Mouse (Mus musculus) retina, postnatal 7 days (tissue): ENCODE results near the gene Ralgps1.
A peak's percentile ranks its signal among the peaks of the same experiment; 100 is the strongest.

ENCODE experiments used
- DNase-seq: peaks from one replicate; pipeline ENCODE4 v3.0.0-alpha.2; 2012; ENCODE audit warnings: low read depth, low spot score

Ralgps1 gene

GRCm38 (mm10) chr2:33176921-33177320 lies 194.4 kb downstream of the Ralgps1 start:
- no peak for DNase-seq

DNA sequence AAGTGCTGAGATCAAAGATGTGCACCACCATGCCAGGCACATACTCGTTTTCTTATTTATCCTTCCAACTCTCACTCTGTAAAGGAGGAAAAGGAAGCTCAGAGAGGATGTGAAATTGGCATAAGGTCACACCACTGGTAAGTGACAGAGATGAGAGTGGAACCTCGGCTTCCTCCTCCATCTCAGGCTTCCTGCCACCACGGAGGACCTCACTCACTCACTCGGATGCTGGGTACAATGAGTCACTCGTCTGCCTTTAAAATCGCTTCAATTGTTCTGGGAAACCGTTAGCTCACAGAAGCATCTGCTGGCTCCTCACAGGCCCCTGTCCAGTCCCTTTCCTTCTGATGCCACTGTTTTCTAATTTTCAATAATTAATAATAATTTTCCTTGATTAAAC lies 194.8 kb downstream of the Ralgps1 start:
- no peak for DNase-seq

- DNase-seq: no peak
Measured at GRCm38 (mm10) chr2:33173686-33174085, 197.6 kb downstream of the Ralgps1 start.

DNA sequence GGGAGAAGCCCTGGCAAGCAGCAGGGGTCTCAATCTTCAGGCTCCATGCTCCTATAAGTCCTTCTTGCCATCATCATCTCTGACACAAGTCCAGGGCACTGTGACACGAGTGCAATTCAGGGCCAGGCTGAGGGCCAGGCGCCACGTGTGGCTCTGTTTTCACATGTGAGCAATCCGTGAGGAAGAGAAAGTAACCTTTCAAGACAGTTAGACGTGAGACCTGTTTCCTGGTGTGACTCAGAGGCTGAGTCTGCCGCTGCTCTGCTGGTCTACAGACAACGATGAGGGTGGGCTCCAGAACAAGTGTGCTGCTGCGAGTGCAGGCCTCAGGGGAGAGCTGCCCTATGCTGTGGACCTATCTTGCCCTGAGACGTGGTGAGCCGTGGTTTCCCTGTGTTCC lies 198.2 kb downstream of the Ralgps1 start:
- DNase-seq: no peak

- DNase-seq: no peak
Measured at GRCm38 (mm10) chr2:33170777-33171565, 200.3 kb downstream of the Ralgps1 start.

DNA sequence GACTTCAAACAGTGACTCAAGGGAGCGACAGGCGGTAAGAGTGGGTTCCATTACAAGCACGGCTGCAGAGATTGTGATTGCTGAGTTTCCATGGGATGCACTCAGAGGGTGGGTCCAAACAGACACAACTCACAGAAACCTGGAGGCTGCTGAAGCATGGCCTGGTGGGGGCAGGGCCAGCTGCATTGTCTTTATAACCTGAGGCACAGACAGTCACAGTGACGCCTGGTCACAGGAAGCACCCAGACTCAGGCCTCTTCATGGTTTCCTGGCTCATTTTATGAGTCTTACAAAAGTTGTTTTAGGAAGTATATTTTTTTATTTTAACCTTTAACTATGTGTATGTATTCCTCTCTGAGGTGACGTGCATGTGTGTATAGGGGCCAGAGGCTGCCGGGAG lies 201.8 kb downstream of the Ralgps1 start:
- DNase-seq: no peak

DNA sequence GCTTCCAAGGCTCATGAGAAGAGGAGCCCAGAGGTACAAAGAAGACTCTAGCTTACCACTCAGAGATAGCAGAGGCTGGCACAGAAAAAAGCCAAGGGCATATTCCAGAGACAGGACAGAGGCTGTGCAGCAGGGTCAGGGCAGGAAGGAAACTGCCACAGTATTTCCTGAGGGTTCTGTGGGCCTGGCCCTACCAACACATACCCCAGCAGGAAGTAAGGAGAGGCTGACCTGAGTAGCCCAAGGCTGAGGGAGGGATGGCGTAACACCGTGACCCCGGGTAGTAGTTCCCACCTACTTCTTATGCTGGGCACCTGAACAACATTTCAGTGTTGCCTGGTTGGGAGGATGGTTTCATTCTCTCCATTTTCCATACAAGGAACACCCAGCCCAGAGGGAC lies 204.2 kb downstream of the Ralgps1 start:
- DNase-seq: no peak

DNA sequence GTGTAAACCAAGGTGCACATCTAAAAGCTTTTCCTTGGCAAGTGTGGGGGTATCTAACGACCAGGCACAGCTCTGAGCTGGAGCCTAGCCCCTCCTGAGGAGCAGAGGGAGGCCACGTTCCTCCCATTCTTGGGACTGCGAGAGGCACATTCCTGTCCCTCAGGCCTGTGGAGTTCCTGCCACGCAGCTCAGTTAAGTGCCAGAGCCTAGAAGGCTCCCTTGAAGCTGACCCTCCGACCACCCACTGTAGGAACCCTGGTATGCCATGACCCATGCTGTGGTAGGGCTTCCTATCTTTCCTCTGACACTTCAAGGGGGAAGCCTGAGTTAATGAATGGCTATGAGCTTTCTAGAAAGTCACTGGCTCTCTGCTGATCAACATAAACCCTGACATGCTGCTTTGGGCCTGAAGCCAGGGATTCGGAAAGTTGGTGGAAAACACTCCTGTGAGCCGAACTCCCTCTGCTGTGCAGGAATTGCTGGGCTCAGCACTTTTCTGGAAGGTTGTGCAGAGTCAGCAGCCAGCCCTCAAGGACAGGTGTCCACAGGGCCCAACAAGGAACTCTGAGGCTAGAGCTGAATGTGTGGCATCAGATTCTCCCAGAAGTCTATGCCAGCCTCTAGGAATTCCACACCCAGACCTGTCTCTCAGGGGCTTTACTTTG lies 205.4 kb downstream of the Ralgps1 start:
- DNase-seq: no peak

DNA sequence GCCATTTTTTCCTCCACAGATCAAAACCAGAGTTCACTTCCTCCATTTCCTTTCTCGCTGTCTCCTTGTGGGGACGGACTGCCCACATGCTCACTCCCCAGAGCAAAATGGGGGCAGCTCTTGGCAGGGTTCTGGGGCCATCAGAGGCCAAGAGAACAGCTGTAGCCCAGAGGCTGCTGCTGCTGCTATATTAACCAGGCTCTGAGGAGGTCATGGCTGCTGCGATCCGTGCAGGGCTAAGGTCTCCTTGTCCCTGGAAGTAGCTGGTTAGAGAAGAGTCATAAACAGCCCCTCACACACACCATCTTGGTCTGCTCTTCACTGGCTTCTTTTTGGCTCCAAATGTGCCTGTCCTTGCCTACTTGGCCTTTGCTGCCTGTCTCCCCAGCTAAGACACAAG lies 206.1 kb downstream of the Ralgps1 start:
- DNase-seq: no peak

DNA sequence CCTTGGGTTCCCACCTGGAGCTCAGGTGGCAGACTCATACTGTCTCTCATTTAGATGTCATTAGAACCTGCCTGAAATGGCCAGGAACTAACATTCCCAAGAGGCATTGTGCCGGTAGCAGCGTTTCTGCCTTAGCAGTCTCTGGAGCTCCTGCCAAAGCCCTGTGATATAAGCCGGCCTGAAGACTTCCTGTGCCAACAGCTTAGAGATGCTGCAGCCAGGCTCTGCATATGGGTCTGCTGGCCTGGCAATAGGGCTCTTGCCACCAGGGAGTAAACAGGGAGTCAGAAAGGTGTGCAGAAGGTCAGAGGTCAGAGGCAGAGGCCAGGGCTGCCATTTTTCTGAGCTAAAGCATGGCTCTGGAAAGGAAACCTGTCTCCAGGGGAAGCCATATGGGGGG lies 206.6 kb downstream of the Ralgps1 start:
- DNase-seq: no peak

- DNase-seq: no peak
Measured at GRCm38 (mm10) chr2:33162126-33162525, 209.2 kb downstream of the Ralgps1 start.

- no peak for DNase-seq
Measured at GRCm38 (mm10) chr2:33160326-33160973, 210.8 kb downstream of the Ralgps1 start.

DNA sequence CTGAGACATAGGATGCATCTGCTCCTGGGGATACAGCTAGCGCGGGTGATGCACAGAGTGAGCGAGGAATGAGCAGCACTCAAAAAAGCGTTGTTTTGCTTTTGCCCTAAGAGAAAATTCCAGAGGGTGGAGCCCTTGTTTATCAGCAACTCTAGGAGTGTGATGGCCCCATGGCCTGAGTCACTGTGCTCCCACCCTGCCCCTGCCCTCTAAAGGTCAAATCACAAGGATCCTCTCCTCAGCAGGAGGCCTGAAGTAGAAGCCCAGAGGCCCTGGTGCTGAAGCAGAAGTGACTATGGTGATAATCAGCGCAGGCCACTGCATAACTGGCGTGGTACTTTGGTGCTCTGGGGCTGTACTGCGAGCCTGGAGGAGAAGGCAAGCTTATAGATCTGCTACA lies 211.7 kb downstream of the Ralgps1 start:
- DNase-seq: no peak

DNA sequence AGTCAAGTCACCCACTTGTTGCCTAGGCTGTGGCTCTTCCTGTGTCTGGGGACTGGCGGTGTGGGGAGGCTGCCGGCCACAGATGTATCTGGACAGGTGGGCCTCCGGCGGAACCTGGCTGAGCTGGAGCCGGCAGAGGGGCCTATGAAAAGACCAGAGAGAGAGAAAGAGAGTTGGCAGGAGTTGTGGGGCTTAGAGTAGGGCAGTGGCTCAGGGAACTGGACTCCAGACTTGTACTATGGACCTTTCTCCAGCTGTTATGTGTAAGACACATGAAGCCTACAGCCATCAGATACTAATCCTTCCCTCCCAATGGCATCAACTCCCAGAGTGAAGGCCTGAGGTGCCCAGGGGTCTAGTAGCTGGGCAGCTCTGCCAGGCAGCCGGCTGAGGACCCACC lies 212.4 kb downstream of the Ralgps1 start:
- DNase-seq: no peak

- DNase-seq: no peak
Measured at GRCm38 (mm10) chr2:33156283-33156781, 215.0 kb downstream of the Ralgps1 start.

DNA sequence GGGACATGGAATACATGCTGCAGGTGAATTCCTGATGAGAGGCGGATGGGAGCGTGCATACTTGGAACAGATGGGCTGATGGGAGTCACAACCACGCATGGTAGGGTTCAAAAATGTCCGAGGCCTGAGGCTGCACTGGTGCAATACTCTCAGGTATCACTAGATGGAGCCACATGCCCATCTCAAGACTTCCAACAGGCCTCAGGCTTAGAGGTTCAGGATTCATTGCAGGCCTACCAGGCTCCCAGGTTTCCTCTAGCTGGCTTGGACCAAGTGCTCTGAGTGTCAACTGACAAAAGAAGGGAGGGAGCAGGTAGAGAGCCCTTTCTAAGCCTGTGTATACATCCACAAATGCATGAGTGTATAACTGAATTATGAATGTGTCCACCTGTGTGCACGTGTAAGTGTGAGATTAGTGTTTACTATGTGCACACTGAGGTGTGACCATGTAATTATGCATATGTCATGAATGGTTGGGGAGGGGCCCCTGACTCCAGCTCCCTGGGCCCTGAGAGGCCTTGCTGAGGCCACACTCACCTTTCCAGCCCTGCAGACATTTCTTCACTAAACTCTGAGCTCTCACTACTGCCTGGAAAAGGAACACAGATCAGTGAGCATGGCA lies 216.4 kb downstream of the Ralgps1 start:
- DNase-seq: peak; percentile 60

GRCm38 (mm10) chr2:33146994-33147393 lies 224.3 kb downstream of the Ralgps1 start:
- DNase-seq: no peak

- DNase-seq: no peak
Measured at GRCm38 (mm10) chr2:33143292-33143691, 228.0 kb downstream of the Ralgps1 start.

DNA sequence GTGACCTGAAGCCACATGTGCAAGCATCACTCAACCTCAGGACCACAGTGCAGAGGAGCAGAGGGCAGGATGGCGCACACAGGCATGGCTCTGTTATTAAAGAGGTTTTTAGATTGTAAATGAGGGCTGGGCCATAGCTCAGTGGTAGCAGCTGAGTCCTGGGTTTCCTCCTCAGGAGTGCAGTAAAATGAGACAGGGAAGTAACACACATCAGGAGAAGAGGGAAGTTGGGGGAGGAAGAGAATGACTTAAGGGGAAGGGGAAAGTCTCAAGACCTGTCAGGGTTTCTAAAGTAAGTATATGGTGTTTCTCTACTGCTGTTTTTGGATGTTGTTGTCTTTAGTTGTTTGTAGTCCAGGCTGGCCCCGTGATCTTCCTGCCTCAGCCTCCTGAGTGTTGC lies 232.8 kb downstream of the Ralgps1 start:
- DNase-seq: no peak

- DNase-seq: no peak
Measured at GRCm38 (mm10) chr2:33137731-33138130, 233.6 kb downstream of the Ralgps1 start.

DNA sequence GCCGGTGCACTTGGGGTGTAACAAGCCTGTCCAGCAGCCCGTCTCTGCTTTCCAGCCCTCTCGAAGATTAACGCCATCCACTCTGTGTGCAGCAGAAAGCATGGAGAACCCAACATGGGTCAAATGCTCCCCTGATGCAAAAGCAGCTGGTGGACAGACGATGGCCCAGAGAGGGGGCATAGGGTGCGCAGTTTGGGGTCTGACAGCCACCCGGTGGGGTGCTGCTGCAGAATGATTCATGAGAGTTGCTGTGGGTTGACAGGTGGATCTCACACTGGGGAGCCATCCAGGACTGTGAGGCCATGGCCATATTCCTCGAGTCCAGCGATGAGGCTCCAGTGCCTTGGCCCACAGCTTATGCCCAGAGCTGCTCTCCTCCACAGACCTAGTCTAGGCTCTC lies 234.0 kb downstream of the Ralgps1 start:
- no peak for DNase-seq

- no peak for DNase-seq
Measured at GRCm38 (mm10) chr2:33136366-33136765, 234.9 kb downstream of the Ralgps1 start.
